Comparison of ENCODE assay signal across 8 mouse cellular contexts in genomic region chr14:60771057-60771456, GRCm38 (mm10). TPM values are rescaled to one million over a fixed set of nuclear protein-coding genes. Genes with fewer than 3 reads are reported as not detected.
A peak's percentile ranks its signal among the peaks of the same experiment; 100 is the strongest.
DNase-seq lines count a peak whose midpoint lies in the region; ATAC-seq and TF ChIP-seq lines count a peak whose summit lies in the region.

No protein-coding gene starts in this region.

- peaks cover 0 to 6% of the 10 kb centered on the region in 2 experiments for H3K4me1 ChIP-seq in ES-E14 (ENCODE audit: control insufficient read depth in 2 of 2, insufficient read depth in 2 of 2, low read length in 2 of 2, poor library complexity in 1 of 2)
- H3K4me1 ChIP-seq in forebrain, embryonic 15.5 days: no peaks in the 10 kb centered on the region
- H3K4me1 ChIP-seq in lung, embryonic 14.5 days (ENCODE audit: insufficient read depth): no peaks in the 10 kb centered on the region

- DNase-seq in ES-E14 (ENCODE audit: low read depth, low spot score): peak; percentile 66
- peak; percentile 73 for DNase-seq in cerebellum, adult 11-12 months
- DNase-seq in layer of hippocampus, adult 8-10 months (ENCODE audit: low spot score in 2 of 2): peak; percentile 59 to 66
- DNase-seq in lung, embryonic 14.5 days: peak; percentile 81
- DNase-seq in thymus, postnatal 0 days (ENCODE audit: low spot score): peak; percentile 70

- H3K9me3 ChIP-seq in ES-E14 (ENCODE audit: control insufficient read depth, insufficient read depth, low read depth, low read length): no peaks in the 10 kb centered on the region
- H3K9me3 ChIP-seq in forebrain, embryonic 15.5 days: no peaks in the 10 kb centered on the region
- no peaks in the 10 kb centered on the region for H3K9me3 ChIP-seq in lung, embryonic 14.5 days (ENCODE audit: low read depth, low read length)

- peak overlapping the region; percentile 55 to 65 for H3K4me3 ChIP-seq in ES-E14 (ENCODE audit: insufficient read depth in 1 of 2, low read depth in 1 of 2, low read length in 2 of 2, poor library complexity in 1 of 2, severe bottlenecking in 1 of 2)
- H3K4me3 ChIP-seq in forebrain, embryonic 15.5 days: peak overlapping the region; percentile 38
- peak overlapping the region; percentile 14 for H3K4me3 ChIP-seq in lung, embryonic 14.5 days (ENCODE audit: low read depth, low read length)

- peak; percentile 97 for TF ChIP-seq CTCF in lung, embryonic 14.5 days (IDR thresholded peaks at IDR 0.05; ENCODE audit: low read depth)

- 5% methylated on average over 8 of the region's 8 CpGs for WGBS in forebrain, embryonic 15.5 days
- 4% methylated on average over 8 of the region's 8 CpGs for WGBS in lung, embryonic 14.5 days

- peak overlapping the region; percentile 59; the same call in 1 of the 2 replicates for H3K9ac ChIP-seq in ES-E14 (ENCODE audit: insufficient read depth, low read depth, low read length, poor library complexity, severe bottlenecking)
- H3K9ac ChIP-seq in forebrain, embryonic 15.5 days (replicated peaks): 0 out of 2 replicates have a peak overlapping the region, but pooled peaks have one; percentile 30
- H3K9ac ChIP-seq in lung, embryonic 14.5 days: no peak overlapping the region

- peak overlapping the region; percentile 44 for H3K4me2 ChIP-seq in forebrain, embryonic 15.5 days (replicated peaks)
- H3K4me2 ChIP-seq in lung, embryonic 14.5 days: peak overlapping the region; percentile 52

- no peak overlapping the region for H3K27ac ChIP-seq in ES-E14 (ENCODE audit: insufficient read depth, low read depth, low read length, poor library complexity, severe bottlenecking)
- H3K27ac ChIP-seq in forebrain, embryonic 15.5 days (replicated peaks): no peak overlapping the region
- no peak overlapping the region for H3K27ac ChIP-seq in lung, embryonic 14.5 days (ENCODE audit: low read depth)

- ATAC-seq in forebrain, embryonic 15.5 days (replicated peaks): peak; percentile 79
- peak; percentile 76 to 85 for ATAC-seq in hematopoietic stem cell, adult 5-6 weeks (replicated peaks in 1 of 2; ENCODE audit: insufficient read depth in 1 of 2, low FRiP score in 2 of 2, low TSS enrichment in 1 of 2, low read depth in 1 of 2, poor library complexity in 2 of 2, severe bottlenecking in 2 of 2)
- peak; percentile 58; the same call in 1 of the 2 replicates for ATAC-seq in lung, embryonic 14.5 days (ENCODE audit: insufficient read depth)
- peak; percentile 78 for ATAC-seq in neutrophil, adult 5-6 weeks (ENCODE audit: extremely low read depth, insufficient number of reproducible peaks, low FRiP score, poor library complexity, severe bottlenecking)

- no peaks in the 10 kb centered on the region for H3K27me3 ChIP-seq in forebrain, embryonic 15.5 days
- no peaks in the 10 kb centered on the region for H3K27me3 ChIP-seq in lung, embryonic 14.5 days (ENCODE audit: insufficient read depth, low read length)

- no peaks in the 10 kb centered on the region for H3K36me3 ChIP-seq in ES-E14 (ENCODE audit: control insufficient read depth, insufficient read depth, low read length, poor library complexity, severe bottlenecking)
- no peaks in the 10 kb centered on the region for H3K36me3 ChIP-seq in forebrain, embryonic 15.5 days
- no peaks in the 10 kb centered on the region for H3K36me3 ChIP-seq in lung, embryonic 14.5 days (ENCODE audit: insufficient read depth)

- in situ Hi-C loops in ES-E14 (cut with MboI; ENCODE audit: low sequenced_read_pairs in 2 of 2, unreplicated experiment in 2 of 2): no loop called here

TF ChIP-seq in ES-E14, 5 proteins besides CTCF, POLR2A, EP300 and RAD21:
- TF ChIP-seq MAFK (IDR thresholded peaks at IDR 0.05; ENCODE audit: insufficient read depth, low read depth, low read length): no peak
- TF ChIP-seq ZC3H11A (IDR thresholded peaks at IDR 0.05; ENCODE audit: borderline replicate concordance, low read depth, low read length): peak; percentile 37; the same call in 1 of the 2 replicates
- no peak; the same call in 1 of the 2 replicates for TF ChIP-seq HCFC1 (IDR thresholded peaks at IDR 0.05; ENCODE audit: borderline replicate concordance, insufficient read depth, low read length)

RNA-seq across cellular contexts. Expression of gene C1qtnf9, which starts 3.1 kb away (rescaled TPM):
- 0.49 and 0.90 TPM in 2 replicates for total RNA-seq in ES-E14 (2012; rRNA removed)
- polyA plus RNA-seq in forebrain, embryonic 15.5 days (2015; fragmentation: Nextera tagmentation; extraction: Ambion mirVana): 0.13 and 0.17 TPM in 2 replicates
- total RNA-seq in hematopoietic stem cell, adult 5-6 weeks (2017): not detected in 2 replicates
- under 1 TPM in 3 of 4 experiments, not detected in 1; 0.20 to 0.34 (median 0.23) TPM for total RNA-seq in layer of hippocampus, adult 8-10 months (2022)
- polyA plus RNA-seq in lung, embryonic 14.5 days (2014; fragmentation: Nextera tagmentation; extraction: Ambion mirVana): 0.12 TPM in 1 of 2 replicates, not detected in the other
- 1.8 and 2.3 TPM in 2 replicates for total RNA-seq in neutrophil, adult 5-6 weeks (2017)
- polyA plus RNA-seq in thymus, postnatal 0 days (2015; fragmentation: Nextera tagmentation; extraction: Ambion mirVana): 3.0 and 4.0 TPM in 2 replicates

RNA-seq across cellular contexts. Expression of gene Mipep, which starts 13.3 kb away (rescaled TPM):
- 7.9 and 17.3 TPM in 2 replicates for total RNA-seq in ES-E14 (2012; rRNA removed)
- 21.4 and 22.0 TPM in 2 replicates for polyA plus RNA-seq in forebrain, embryonic 15.5 days (2015; fragmentation: Nextera tagmentation; extraction: Ambion mirVana)
- 12.8 and 25.6 TPM in 2 replicates for total RNA-seq in hematopoietic stem cell, adult 5-6 weeks (2017)
- 10 to 100 TPM; 30.2 to 32.4 (median 30.9) TPM for total RNA-seq in layer of hippocampus, adult 8-10 months (2022)
- polyA plus RNA-seq in lung, embryonic 14.5 days (2014; fragmentation: Nextera tagmentation; extraction: Ambion mirVana): 26.3 and 26.5 TPM in 2 replicates
- 5.8 and 8.0 TPM in 2 replicates for total RNA-seq in neutrophil, adult 5-6 weeks (2017)
- 13.9 and 15.5 TPM in 2 replicates for polyA plus RNA-seq in thymus, postnatal 0 days (2015; fragmentation: Nextera tagmentation; extraction: Ambion mirVana)
